Mouse (Mus musculus) urinary bladder, postnatal 25 days (tissue): ENCODE measurements around the gene Ciart.
"Not testable (repeated sequence)": the region's sequence is repeated elsewhere in the genome, so short reads cannot be mapped to it uniquely, and the experiment has no call there.

Source experiments
- DNase-seq: peaks from one replicate; pipeline ENCODE4 v3.0.0; 2022; ENCODE audit warnings: low spot score

Gene Ciart

DNA sequence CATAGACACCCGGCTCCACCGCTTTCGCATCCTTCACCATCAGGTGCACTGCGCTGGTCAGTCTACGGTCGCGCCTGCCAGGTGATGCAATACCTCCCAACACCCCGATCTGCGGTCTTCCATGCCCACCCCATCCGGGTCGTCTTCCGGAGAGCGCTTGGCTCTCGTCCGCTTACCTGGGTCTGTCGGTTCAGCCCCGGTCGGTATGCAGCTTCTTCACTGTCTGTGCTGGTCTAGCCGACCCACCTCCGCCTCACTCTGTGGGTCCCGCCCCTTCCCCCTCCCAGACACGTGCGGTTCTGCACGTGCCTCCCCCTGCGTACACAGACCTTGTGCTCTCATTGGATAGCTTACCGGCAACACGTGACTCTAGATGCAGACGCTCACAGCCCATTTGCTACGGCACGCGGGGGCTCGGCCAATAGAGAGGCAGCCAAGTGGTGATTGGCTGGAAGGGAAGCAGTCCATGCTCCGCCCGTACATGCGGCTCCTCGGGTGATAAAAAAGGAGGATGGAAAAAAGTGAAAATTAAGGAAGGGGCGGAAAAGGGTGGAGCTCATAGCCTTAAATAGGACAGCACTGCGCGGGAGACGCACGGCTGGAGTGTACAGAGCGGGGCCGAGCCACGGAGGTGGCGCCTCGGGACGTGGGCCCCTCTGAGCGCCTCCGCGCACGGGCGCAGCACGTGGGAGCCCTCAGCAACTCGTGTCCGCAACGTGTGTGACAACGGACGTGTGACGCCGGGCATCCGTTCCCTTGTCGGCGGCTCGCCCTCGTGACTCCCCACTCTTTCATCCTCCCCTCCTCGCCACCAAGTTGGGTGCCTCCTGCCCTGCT, at the start of gene Ciart:
Ciart (minus strand) TSS at position 273 of the 837 bp plus-strand sequence.
- DNase-seq: peak; percentile 88

DNA sequence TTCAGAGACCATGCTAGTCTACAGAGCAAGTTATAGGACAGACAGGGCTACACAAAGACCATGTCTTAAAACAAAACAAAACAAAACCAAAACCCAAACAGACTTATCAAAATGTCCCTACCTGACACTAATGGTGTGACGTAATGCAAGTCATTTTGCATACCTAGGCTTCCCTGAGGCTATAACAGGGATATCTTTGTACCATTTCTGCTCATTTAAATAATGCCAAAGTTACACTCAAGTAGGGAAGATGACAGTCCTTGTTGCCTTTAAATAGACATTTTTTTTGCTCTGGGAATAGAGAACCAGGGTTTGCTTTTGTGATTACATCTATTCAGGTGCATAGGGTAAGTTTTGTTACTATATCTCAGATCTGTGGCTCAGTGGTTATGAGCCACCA, 49.4 kb upstream of the Ciart start:
- DNase-seq: no peak

DNA sequence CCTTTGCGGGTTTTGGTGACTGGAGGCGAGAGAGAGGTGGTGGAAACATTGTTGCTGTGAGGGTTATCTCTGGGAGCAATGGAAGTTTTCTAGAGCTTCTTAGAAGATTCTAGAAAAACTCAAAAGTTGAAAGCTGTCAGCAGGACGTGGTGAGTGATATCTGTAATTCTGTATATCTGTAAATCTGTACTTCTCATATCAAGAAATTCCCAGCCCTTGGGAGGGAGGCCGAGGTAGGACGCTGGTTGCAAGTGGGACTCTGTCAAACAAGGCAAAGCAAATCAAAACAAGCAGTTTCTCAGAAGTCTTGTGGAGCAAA, 48.4 kb upstream of the Ciart start:
- DNase-seq: no peak

DNA sequence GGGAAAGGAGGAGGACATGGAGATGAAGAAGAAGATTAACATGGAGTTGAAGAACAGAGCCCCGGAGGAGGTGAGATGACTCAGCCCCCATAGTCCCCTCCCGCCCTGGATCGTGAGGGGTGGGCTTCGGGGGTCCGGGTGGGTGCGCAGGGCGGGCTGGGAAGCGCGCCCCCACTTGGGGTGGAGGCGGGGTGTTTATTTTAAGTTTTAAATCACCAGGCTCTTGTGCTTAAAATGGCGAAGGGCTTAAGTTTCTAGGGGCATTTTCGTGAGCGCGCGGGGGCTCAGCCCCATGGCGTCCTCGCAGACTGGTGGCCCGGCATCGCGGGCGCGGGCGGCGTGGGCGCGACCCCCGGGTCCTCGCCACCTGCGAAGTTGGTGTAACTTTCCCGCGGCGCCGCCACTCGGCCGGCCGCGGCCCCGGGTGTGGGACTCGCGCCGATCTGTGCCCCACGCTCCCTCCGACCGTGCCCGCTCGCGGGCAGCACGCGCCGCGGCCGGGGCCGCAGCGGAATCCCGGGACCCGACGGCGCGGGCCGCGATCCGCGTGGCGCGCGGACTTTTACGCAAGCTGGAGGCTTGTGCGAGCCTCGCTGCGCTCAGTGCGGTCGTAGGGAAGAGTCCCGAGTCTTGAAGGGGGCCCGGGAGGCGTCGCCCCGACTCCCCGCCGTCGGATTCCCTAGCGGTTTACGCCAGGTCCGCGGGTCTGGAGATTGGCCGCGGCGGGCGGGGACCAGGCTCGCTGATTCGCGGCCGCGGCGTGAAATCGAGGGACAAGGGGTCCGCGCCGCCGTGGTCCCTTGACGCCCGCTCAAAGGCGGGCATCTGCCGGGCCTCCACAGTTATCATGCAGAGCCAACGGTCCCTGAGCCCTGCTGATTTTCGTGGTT, 47.8 kb upstream of the Ciart start:
- DNase-seq: peak; percentile 43

DNA sequence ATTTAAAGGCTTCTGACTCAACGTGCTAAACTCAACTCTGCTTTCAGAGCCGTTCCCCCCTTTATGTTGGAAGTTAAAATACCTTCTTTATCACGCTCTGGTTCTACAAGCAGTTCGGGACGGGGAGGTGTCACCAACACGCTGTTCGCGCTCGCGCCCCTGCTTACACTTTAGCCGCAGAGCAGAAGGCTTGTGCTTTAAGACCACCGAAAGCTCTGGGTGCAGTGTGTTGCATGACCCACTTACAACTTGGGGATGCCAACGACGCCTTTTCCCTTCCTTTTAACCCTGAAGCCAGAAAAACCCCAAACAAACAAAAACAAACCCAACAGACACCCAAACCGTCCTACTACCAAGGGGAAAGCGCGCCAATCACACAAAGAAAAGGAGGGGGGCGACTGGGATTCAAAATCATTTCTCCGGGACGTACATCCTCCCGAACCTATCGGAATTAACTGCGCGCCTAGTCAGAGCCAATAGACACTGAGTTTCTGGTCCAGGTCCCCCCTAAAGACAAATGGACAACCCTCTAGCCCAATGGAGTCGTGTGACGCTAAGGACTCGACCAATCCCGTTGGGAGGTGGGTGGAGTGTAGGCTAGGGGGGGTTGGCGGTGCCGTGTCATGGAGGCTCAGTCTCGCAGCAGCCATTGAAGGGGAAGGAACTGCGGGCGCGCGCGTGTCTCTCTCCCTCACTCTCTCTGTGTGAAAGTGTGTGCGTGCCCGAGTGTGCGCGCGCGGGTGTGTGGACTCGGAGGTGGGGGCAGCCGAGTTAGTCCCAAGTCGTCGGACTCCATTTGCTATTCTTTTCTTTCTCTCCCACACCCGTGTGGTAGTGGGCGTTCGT, 46.8 kb upstream of the Ciart start, which contains the start of gene Anp32e:
Anp32e (plus strand) TSS at position 589 of the 846 bp plus-strand sequence.
- peak; percentile 91 for DNase-seq

DNA sequence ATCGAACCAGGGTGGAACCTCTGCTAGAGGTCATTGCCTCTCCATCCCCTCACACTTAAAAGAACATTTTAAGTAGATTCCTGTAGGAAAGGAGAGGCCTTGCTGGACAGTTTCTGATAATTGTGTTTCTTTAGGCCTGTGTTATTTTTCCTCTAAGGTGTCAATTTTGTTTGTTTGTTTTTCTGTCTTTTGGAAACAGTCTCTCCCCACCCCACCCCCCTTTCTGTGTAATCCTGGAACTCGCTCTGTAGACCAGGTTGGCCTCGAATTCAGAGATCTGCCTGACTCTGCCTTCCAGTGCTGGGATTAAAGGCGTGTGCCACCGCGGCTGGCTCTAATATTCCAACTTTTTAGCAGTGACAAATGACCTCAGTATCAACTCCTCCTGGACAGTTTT, 46.2 kb upstream of the Ciart start:
- no peak for DNase-seq

DNA sequence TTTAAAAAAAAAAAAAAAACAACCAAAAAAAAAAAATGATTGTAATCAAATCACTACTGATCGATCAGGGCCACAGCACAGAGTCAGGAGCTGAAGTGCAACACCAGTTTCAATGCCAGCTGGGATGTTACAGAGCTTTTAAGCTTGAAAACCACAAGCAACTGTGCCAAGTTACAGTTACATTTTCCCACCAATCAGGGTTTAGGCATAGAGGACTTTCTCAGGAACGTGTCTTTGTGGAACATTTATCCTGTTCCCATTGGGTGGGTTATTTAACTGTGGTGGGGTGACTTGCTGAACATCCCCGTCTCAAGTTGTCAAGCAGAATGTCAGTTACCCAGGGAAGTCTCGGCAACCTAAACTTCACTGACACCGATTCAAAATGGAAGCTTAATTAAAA, 43.0 kb upstream of the Ciart start:
- no peak for DNase-seq

DNA sequence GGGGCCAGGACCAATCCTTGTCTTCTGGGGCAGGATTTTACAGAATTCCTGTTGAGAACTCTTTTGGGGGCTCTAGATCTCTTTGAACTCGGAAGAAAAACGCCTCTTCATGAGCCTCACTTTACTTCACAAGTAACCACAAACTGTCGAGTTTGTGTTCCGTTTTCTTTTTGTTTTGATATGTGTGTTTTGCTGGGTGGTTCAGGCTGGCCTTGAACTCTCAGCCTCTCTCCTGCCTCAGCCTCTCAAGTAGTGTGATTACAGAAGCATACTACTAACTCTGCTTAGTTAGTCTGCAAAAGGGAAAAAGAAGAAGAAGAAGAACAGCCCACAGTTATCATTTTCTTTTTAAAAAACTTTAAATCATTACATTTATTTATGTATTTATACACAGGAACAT, 42.1 kb upstream of the Ciart start:
- no peak for DNase-seq

DNA sequence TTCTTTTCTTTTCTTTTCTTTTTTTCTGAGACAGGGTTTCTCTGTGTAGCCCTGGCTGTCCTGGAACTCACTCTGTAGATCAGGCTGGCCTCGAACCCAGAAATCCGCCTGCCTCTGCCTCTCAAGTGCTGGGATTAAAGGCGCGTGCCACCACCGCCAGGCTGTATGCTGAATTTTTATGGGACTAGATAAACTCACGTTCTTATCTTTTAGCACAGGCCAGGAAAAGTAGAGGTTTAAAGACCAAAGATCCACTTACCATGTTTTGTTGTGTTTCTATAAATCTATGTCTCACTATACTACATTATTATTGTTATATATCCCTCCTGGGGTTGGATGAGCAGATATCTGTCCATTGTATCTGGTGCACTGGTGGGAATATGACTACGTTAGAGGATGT, 41.4 kb upstream of the Ciart start:
- not testable (repeated sequence) for DNase-seq

DNA sequence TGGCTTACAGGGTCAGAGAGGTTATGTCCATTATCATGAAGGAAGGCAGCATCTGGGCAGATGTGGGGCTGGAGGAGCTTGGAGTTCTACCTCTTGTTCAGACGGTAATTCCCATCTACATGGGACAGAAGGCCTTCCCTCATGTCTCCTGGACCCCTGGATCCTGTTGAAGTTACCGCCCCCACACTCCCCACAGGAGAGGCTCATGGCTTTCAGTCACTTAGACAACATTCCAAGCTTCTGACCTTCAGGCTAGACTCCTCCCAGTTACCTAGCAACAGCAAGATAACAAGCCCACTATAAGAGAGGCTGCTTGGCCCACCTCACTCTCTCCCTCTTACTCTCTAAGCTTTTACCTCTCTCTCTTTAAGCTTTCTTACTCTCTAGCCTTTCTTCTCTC, 38.5 kb upstream of the Ciart start:
- DNase-seq: not testable (repeated sequence)

DNA sequence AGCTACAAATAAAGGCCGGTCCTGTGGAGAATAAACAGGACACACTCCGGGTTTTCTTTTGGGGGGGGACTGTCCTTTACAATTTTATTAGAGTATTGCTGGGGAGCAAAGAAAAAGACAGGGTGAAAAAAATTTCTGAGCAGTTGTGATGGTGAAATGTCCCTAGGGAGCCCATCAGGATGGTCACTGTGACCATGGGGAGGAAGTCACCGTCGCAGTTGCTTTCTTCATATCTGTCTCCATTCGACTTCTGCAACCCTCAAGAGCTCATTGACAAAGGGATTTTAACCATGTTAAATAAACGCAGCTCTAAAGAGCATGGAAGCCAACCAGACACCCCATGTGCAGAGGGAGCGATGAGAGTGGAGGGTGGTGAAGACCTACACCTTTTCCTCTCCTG, 34.7 kb upstream of the Ciart start:
- DNase-seq: no peak

DNA sequence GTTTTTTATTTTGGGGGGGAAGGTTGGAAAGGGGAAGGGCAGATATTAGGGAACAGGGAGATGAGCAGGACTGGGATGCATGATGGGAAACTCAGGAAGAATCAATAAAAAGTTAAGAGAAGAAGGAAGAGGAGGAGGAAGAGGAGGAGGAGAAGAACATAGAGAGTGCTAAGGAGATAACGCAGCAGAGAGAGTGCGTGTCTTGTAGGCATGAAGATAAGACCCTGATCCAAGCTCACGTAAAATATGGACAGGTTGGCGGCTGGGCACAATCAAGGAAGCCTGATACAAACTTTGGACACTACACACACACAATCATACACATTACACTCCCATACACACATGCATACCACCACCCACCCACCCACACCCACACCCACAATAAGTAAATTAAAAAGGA, 32.7 kb upstream of the Ciart start:
- DNase-seq: no peak

DNA sequence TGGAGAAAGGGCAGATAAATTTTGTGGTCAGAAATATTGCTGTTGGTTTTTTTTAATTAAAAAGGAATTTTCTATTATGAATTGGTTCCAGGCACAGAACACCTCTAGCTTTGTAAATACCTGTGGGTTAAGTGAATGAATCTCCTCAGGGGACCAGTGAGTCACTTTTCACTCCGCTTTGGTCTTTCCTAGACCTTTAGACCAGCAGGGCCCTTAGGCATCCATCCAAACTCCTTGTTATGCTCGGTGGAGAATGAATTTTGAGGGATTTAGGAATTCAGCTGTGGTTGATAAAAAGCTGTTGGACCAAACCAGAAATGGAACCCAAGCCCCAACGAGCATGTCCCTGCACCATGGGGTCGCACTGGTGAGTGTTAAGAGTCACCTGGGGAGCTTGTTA, 25.6 kb upstream of the Ciart start:
- no peak for DNase-seq

DNA sequence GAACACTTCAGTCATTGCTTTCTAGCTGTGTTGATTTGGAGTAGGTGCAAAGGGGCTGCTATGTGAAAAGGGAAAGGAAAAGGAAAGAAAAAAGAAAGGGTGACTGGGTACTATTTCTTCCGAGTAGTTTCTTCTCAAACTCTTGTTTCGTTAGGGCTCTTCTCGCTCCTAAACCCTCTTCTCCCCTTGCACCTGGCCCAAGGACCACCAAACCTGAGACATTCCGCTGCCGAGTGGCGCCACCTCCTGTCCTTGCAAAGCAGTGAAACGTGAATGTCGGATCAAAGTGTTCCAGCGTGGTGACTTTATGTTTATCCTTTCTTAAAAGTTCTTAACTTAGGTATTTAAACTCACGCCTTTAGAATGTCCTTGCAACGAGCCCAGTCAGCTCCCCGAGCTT, 24.8 kb upstream of the Ciart start:
- no peak for DNase-seq

DNA sequence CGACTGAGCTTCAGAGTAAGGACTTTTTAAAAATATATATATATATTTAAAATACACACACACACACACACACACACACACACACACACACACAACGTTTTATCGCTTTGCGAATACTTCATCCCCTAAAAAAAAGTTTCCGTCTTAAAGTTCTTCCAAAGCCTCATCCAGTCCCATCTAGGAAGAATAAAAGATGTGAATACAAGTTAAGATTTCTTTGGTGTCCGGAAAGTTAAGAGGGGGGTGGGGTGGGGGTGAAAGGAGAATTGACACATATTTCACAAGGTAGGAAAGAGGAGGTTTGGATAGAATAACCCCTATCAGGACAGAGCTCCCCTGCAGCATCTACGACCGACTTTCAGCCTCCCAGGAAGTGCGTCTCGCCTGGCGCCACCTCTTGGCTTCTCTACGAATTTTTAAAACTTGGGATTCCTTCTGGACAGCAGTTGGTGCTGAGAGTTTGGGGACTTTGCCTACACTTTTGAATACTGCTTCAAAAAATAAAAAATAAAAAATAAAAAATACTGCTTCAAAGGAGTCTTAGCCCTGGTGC, 24.0 kb upstream of the Ciart start:
- DNase-seq: peak; percentile 49

DNA sequence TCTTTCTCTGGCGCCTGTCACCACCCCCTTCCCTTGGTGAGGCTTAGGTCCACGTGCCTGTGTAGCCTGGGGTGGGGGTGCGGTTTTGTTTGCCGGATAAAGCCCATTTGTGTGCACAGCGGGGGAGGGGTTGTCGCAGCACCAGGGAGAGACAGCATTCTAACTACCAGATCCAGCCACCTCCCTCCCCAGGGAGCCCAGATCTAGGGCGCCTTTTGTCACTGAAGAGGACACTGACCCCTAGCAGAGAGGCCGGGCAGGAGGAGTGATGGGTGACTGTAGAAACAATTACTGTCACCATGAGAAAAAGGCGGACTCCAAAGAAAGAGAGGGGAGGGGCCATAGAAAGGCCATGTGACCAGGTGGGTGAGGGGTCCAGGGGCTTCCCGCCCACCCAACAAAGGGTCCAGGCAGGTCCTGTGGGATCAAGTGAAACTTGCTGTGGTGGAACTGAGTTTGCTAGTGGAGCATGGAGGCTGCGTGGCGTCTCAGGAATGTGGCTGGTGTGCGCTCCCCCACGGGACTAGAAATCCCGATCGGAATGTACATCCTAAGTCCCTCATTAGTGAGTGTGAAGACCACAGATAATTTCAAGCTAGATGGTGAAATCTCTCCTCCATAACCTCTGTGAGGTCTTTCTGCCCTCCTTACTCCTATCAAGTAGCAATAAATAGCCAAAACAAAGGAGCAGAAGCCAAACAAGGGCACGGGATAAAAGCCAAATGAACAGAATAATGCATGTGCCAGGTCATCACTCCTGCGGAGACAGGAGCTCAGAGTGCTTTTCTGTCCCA, 23.3 kb upstream of the Ciart start:
- no peak for DNase-seq

DNA sequence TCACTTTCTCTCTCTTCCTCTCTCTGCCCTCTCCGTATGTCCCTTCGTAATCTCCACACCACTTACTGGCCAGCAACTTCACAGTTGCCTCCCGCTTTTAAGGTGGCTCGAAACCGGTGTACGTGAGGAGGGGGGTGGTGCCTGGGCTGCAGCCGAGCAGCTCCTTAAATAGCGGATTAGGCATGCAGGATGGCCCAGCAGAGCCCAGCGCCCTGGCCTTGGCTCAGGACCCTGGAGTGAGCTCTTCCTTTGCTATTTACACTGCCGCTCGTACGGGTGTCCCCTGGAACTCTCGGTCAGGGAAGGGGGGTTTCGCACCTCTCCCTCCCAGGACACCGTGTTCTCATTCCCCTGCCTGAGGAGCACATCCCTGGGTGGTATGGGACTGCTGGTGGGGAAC, 22.5 kb upstream of the Ciart start, which contains the start of gene Car14:
Car14 (minus strand) TSS at position 124 of the 400 bp plus-strand sequence.
- no peak for DNase-seq

DNA sequence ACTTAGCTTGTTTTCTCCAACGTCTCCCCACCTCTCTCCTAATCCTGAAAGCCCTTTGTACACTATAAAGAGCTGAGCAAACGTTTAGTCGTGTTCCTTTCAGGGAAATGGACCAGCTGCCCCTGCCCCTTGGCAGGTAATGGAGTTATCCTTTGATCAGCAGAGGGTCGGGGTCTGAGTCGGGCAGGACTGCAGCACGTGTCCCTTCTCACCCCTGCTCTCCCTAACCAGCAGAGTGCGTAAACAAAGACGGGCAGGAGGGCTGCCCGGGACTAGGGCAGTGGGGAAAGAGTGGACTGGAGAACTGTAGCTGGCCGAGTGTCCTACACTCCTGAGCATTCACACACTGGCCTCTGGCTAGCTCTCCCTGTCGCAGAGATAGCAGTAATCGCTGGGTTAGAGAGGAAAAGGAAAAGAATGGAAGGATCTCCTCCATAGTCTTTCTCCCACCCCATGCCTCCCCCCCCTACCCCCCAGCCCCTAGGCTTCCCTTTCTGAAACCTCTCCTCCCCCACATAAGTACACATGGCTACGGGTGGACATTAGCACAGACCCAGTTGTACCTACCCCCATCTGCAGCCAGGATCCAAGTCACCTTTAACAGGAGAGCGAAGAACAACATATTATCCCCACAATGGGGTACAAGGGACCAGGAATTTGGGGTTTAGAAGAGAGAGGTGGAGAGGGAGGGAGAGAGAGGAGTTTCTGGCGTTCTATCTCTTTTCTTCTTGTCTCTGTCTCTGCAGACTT, 21.9 kb upstream of the Ciart start:
- no peak for DNase-seq

DNA sequence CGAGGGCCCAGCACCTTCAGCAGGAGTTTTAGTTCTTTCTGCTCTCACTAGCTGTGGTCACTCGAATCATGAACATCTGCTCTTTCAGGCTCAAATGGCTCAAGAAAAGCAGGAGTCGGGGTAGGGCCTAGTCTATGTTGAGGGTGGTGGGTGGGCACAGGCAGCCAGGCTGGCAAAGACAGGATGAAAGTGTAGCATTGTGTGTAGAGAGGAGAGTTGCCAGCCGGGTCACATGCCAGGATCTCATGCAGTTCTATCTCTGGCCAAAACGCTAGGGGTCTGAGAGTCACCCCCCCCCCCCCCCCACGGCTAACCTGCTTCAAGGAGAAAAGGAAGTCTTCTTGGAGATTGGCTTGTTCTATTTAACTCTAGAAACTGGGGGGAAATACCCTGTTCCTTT, 20.6 kb upstream of the Ciart start:
- no peak for DNase-seq

DNA sequence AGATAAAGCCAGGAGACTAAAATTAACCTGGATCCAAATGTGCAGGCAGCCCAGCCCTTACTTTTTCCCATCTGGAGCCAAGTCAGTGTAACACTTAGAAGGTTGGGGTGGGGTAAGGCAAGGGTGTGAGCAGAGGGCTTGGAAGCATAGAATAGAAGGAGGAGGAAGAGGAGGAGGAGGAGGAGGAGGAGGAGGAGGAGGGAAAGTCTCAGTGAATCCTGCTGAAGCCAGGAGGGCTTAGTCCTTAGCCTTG, 20.2 kb upstream of the Ciart start:
- no peak for DNase-seq
